ENCODE assay signal across 10 mouse cellular contexts in the genomic region with DNA sequence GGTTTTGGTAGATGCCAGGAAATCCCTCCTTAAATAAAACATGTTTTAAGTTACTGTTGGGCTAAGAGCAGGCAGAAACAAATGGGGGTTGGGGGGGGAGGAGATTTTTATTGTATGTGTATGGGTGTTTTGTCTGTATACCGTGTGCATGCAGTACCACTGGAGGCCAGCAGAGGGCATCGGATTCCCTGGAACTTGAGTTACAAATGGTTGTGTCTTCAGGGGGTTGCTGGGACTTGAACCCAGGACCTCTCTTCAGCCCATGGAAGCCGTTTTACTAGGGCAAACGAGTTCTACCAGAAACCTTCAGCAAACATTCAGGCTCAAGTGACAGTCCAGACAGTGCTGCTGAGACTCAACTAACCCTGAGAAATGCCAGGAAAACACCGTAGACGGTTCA. TPM values are rescaled to one million over a fixed set of nuclear protein-coding genes. Genes with fewer than 3 reads are reported as not detected.
DNase-seq lines count a peak whose midpoint lies in the region; ATAC-seq and TF ChIP-seq lines count a peak whose summit lies in the region.
"Had no signal": no experiment of that assay in that cellular context is flagged by ENCODE, and none has a peak within 500 bp of the region (broad histone marks: within the 10 kb centered on the region; RNA-seq: fewer than 3 reads in every experiment).

No protein-coding gene starts in this region.

- H3K4me3 ChIP-seq in gastrocnemius, adult 2 months: no peak overlapping the region
- H3K4me3 ChIP-seq in intestine, embryonic 15.5 days (replicated peaks): no peak overlapping the region
- H3K4me3 ChIP-seq: limb, embryonic 13.5 days had no signal

- WGBS in intestine, embryonic 15.5 days: 87% methylated on average over 6 of the region's 6 CpGs

- peaks cover 14% of the 10 kb centered on the region for H3K36me3 ChIP-seq in intestine, embryonic 15.5 days

- intact Hi-C loops in gastrocnemius, adult 2 months (cut with DNase I): no loop called here

- no peaks in the 10 kb centered on the region for H3K9me3 ChIP-seq in intestine, embryonic 15.5 days

- peak; percentile 62 for TF ChIP-seq CTCF in gastrocnemius, adult 2 months (IDR thresholded peaks at IDR 0.05)

- H3K27me3 ChIP-seq in intestine, embryonic 15.5 days (replicated peaks): no peaks in the 10 kb centered on the region
- H3K27me3 ChIP-seq: limb, embryonic 13.5 days had no signal

- H3K4me2 ChIP-seq in intestine, embryonic 15.5 days (replicated peaks): no peak overlapping the region
- H3K4me2 ChIP-seq: limb, embryonic 13.5 days had no signal

- no peaks in the 10 kb centered on the region for H3K4me1 ChIP-seq in intestine, embryonic 15.5 days (replicated peaks)

- no peak for DNase-seq in gastrocnemius, adult 2 months
- DNase-seq in gastrocnemius, postnatal 25 days: no peak
- peak; percentile 31 for DNase-seq in right cerebral cortex, postnatal 4 days
- DNase-seq in right cerebral cortex, postnatal 10 days (ENCODE audit: low spot score in 2 of 2): no peak
- DNase-seq in forelimb bud, embryonic 11.5 days (ENCODE audit: low read depth, low spot score): peak; percentile 19
- peak; percentile 37 for DNase-seq in thymus, postnatal 25 days
- DNase-seq: adrenal gland, postnatal 14 days had no signal

- no peak for ATAC-seq in frontal cortex, adult (ENCODE audit: low TSS enrichment)
- ATAC-seq in intestine, embryonic 15.5 days: no peak

- no peak overlapping the region for H3K9ac ChIP-seq in intestine, embryonic 15.5 days
- H3K9ac ChIP-seq: limb, embryonic 13.5 days had no signal

- H3K27ac ChIP-seq in gastrocnemius, adult 2 months: no peak overlapping the region
- no peak overlapping the region for H3K27ac ChIP-seq in intestine, embryonic 15.5 days
- H3K27ac ChIP-seq: limb, embryonic 13.5 days had no signal

RNA-seq across cellular contexts. Expression of gene Zfp326, which starts 41.9 kb away (rescaled TPM):
- 10 to 100 TPM in 1 of 2 experiments, 1 to 10 TPM in 1; 9.8 to 10.6 TPM for total RNA-seq in gastrocnemius, adult 2 months (2021)
- 1 to 10 TPM; 8.3 to 8.5 TPM for total RNA-seq in gastrocnemius, postnatal 25 days (2021)
- 29.0 and 32.7 TPM in 2 replicates for polyA plus RNA-seq in intestine, embryonic 15.5 days (2015; fragmentation: Nextera tagmentation; extraction: Ambion mirVana)

Comparison
In these comparisons a context has a peak if more than half of its experiments do, and no peak if none do; other contexts are left out.
1. DNase-seq: peak in right cerebral cortex, postnatal 4 days (single experiment), forelimb bud, embryonic 11.5 days (single experiment) and thymus, postnatal 25 days (single experiment); none in gastrocnemius, adult 2 months (single experiment), gastrocnemius, postnatal 25 days (single experiment) and right cerebral cortex, postnatal 10 days (0 of 2).